14 mouse cellular contexts compared by ENCODE assay signal in the genomic region with DNA sequence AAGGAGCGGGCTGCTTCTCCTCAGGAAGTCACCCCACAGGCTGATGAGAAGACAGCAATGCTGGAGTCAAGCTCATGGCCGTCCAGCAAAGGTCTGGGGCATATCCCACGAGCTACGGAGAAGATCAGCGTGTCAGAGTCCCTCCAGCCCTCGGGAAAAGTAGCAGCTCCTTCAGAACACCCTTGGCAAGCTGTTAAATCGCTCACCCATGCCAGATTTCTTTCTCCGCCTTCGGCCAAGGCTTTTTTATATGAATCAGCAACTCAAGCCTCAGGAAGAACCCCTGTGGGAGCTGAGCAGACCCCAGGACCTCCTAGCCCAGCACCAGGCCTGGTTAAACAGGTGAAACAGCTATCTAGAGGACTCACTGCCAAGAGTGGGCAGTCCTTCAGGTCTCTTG.
"Had no signal": no experiment of that assay in that cellular context is flagged by ENCODE, and none has a peak within 500 bp of the region (broad histone marks: within the 10 kb centered on the region; RNA-seq: fewer than 3 reads in every experiment).

No protein-coding gene starts in this region.

- DNase-seq: kidney, adult 18-20 months; kidney, adult 9 months; kidney, postnatal 14 days; kidney, postnatal 4 days; layer of hippocampus, postnatal 36 days; lung, adult 2 months; lung, postnatal 14 days; lung, postnatal 4 days; thymus, adult 18-20 months; thymus, postnatal 36 days had no signal

- H3K9me3 ChIP-seq: liver, embryonic 15.5 days; midbrain, embryonic 12.5 days; midbrain, embryonic 15.5 days had no signal

- H3K4me3 ChIP-seq: liver, embryonic 15.5 days; midbrain, embryonic 12.5 days; midbrain, embryonic 15.5 days had no signal

- H3K4me2 ChIP-seq: liver, embryonic 11.5 days; liver, embryonic 15.5 days; midbrain, embryonic 12.5 days; midbrain, embryonic 15.5 days had no signal

- H3K27me3 ChIP-seq: liver, embryonic 15.5 days; midbrain, embryonic 12.5 days; midbrain, embryonic 15.5 days had no signal

- H3K27ac ChIP-seq: liver, embryonic 15.5 days; midbrain, embryonic 12.5 days; midbrain, embryonic 15.5 days had no signal

- H3K9ac ChIP-seq: liver, embryonic 15.5 days; midbrain, embryonic 12.5 days; midbrain, embryonic 15.5 days had no signal

- ATAC-seq: midbrain, embryonic 15.5 days had no signal

- H3K4me1 ChIP-seq: midbrain, embryonic 12.5 days; midbrain, embryonic 15.5 days had no signal
